Mouse (Mus musculus): ENCODE data around the gene Ttyh3. TPM values are rescaled to one million over a fixed set of nuclear protein-coding genes. Genes with fewer than 3 reads are reported as not detected.
A peak's percentile ranks its signal among the peaks of the same experiment; 100 is the strongest.

Gene Ttyh3
- total and polyA plus RNA-seq, 2 experiments from 2014 or later: 67.9 to 163 TPM

DNA sequence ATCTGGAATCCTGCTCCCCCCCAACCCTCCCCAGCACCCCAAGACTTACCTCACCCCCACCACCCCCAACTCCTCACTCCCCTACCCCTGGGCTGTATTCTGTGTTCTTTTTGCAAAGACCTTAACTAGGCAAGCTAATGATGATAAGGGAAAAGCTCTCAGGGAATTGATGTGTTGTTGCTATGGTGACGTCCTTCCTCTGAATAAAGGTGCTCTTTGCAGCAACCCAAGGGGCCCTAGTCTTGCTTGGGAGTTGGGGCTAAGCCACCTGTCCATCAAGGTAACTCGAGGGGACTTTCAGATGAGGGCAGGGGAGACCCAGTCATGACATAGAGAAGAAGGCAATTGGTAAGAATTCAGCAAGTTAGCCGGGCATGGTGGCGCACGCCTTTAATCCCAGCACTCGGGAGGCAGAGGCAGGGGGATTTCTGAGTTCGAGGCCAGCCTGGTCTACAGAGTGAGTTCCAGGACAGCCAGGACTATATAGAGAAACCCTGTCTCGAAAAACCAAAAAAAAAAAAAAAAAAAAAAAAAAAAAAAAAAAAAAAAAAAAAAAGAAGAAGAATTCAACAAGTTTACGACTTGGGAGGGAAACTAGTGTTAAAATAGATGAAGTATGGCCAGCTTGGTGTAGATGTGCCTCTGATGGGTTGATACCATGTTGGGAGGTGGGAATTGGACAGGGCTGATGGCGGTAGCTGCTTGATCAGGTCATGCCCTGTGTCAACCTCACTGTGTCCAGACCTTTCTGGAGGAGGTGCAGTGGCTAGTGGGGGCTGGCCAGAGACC, 33.3 kb downstream of the Ttyh3 start:
- peaks cover 9% of the 10 kb centered on the region; the same call in 1 of the 2 replicates for H3K4me1 ChIP-seq (ENCODE audit: insufficient read depth)
- H3K9ac ChIP-seq: no peak overlapping the region
- no peak overlapping the region for H3K4me3 ChIP-seq (ENCODE audit: low read depth, low read length)
- DNase-seq (no peak), ATAC-seq (no peak)
- WGBS: 63% methylated on average over 10 of the region's 10 CpGs
- no peak overlapping the region for H3K4me2 ChIP-seq (ENCODE audit: low read depth)
- TF ChIP-seq CTCF (IDR thresholded peaks at IDR 0.05; ENCODE audit: low read depth): no peak
- no peak overlapping the region for H3K27ac ChIP-seq (ENCODE audit: low read depth, low read length)
- H3K27me3 ChIP-seq (ENCODE audit: insufficient read depth, low read length): 0 out of 2 replicates have a peak, but pooled peaks cover 2% of the 10 kb centered on the region
- H3K9me3 ChIP-seq (ENCODE audit: low read length): no peaks in the 10 kb centered on the region
- H3K36me3 ChIP-seq (ENCODE audit: insufficient read depth): no peaks in the 10 kb centered on the region

DNA sequence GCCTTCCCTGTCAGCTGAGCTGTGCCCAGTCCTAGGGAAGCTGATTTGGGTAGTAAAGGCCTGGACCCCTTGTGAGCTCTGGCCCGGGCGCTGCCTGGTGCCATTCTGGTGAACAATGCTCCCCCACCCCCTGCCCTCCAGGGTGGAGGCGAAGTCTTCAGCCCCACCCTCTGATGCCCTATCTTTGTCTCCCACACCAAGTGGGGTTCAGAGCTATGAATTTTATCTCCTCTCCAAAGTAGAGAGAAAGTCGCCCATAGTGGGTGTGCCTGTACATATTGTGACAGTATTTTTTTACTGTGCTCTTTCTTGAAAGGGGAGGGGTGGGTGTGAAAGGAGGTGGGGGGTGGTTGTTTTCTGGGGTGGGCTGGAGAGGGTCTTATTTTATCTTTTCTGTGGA, 34.0 kb downstream of the Ttyh3 start:
- no peak for DNase-seq
- no peak overlapping the region for H3K4me2 ChIP-seq (ENCODE audit: low read depth)
- 72% methylated on average over 4 of the region's 4 CpGs for WGBS
- 0 out of 2 replicates have a peak, but pooled peaks cover 2% of the 10 kb centered on the region for H3K27me3 ChIP-seq (ENCODE audit: insufficient read depth, low read length)
- H3K9ac ChIP-seq: no peak overlapping the region
- H3K36me3 ChIP-seq (ENCODE audit: insufficient read depth): no peaks in the 10 kb centered on the region
- H3K4me1 ChIP-seq (ENCODE audit: insufficient read depth): peaks cover 10% of the 10 kb centered on the region; the same call in 1 of the 2 replicates
- no peaks in the 10 kb centered on the region for H3K9me3 ChIP-seq (ENCODE audit: low read length)
- no peak for ATAC-seq
- H3K27ac ChIP-seq (ENCODE audit: low read depth, low read length): no peak overlapping the region
- no peak overlapping the region for H3K4me3 ChIP-seq (ENCODE audit: low read depth, low read length)
- TF ChIP-seq CTCF (IDR thresholded peaks at IDR 0.05; ENCODE audit: low read depth): no peak

DNA sequence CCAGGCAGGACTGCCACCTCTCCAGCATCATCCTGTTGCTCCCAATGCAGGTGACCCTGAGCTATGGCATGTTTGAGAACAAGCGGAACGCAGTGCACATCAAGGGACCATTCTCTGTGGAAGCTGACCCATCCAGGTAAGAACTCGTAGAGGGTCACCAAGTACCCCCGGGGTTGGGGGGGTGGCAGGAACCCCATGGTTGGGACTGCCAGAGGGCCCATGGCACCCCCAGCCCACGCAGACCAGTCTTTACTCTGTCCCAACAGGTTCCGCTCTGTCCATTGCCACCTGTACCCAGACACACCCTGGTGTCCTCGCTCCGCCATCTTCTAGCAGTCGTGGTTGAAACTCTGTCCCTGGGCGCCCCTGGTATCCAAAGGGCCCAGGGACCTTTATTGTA, 34.7 kb downstream of the Ttyh3 start:
- Histone ChIP-seq H3K4me2 (ENCODE audit: low read depth) (no peak overlapping the region), H3K27me3 (ENCODE audit: insufficient read depth, low read length) (peaks cover 4% of the 10 kb centered on the region; the same call in 1 of the 2 replicates), H3K9me3 (ENCODE audit: low read length) (no peaks in the 10 kb centered on the region), H3K9ac (no peak overlapping the region), H3K36me3 (ENCODE audit: insufficient read depth) (no peaks in the 10 kb centered on the region), H3K4me3 (ENCODE audit: low read depth, low read length) (no peak overlapping the region), H3K4me1 (ENCODE audit: insufficient read depth) (peaks cover 10% of the 10 kb centered on the region; the same call in 1 of the 2 replicates), H3K27ac (ENCODE audit: low read depth, low read length) (no peak overlapping the region)
- no peak for ATAC-seq
- WGBS: 97% methylated on average over 10 of the region's 10 CpGs
- DNase-seq: no peak
- TF ChIP-seq CTCF (IDR thresholded peaks at IDR 0.05; ENCODE audit: low read depth): no peak

GRCm38 (mm10) chr5:140612191-140612590, 36.6 kb downstream of the Ttyh3 start:
- Histone ChIP-seq H3K27ac (ENCODE audit: low read depth, low read length) (no peak overlapping the region; the same call in 1 of the 2 replicates), H3K4me2 (ENCODE audit: low read depth) (peak overlapping the region; percentile 97), H3K9ac (peak overlapping the region; percentile 51; the same call in 1 of the 2 replicates), H3K4me1 (ENCODE audit: insufficient read depth) (peaks cover 10% of the 10 kb centered on the region; the same call in 1 of the 2 replicates), H3K27me3 (ENCODE audit: insufficient read depth, low read length) (peaks cover 9% of the 10 kb centered on the region; the same call in 1 of the 2 replicates), H3K4me3 (ENCODE audit: low read depth, low read length) (no peak overlapping the region), H3K9me3 (ENCODE audit: low read length) (no peaks in the 10 kb centered on the region), H3K36me3 (ENCODE audit: insufficient read depth) (no peaks in the 10 kb centered on the region)
- no peak for ATAC-seq
- 26% methylated on average over 18 of the region's 18 CpGs for WGBS
- DNase-seq: no peak
- TF ChIP-seq CTCF (IDR thresholded peaks at IDR 0.05; ENCODE audit: low read depth): no peak

DNA sequence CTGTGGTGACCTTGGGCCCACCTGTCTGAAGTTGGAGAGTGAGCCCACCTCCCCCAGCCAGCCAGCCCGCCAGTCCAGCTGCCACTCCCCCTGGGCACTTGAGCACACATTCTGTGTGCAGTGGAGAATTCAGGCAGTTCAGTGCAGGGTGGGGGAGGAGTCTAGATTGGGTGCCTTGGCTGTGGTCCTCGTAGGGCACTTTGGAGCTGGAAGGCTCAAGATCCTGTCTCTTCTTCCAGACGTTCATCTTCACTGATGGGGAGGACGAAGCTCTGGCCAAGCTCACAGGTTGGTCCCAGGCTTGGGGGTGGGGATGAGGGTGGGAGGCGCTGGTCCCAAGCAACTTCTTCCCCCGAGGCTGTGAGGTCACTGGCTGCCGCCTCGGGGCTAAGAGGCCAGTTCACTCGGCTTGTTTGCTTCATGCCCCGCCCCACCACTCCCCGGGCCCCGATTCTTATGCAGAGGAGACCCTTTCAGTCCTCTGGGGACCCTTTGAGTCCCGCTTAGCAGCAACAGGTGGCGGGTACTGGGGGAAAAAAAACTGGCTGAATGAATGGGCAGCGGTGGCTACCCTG, 37.1 kb downstream of the Ttyh3 start:
- 12% methylated on average over 15 of the region's 15 CpGs for WGBS
- Histone ChIP-seq H3K27me3 (ENCODE audit: insufficient read depth, low read length) (peaks cover 14% of the 10 kb centered on the region), H3K36me3 (ENCODE audit: insufficient read depth) (no peaks in the 10 kb centered on the region), H3K9me3 (ENCODE audit: low read length) (no peaks in the 10 kb centered on the region), H3K4me1 (ENCODE audit: insufficient read depth) (peaks cover 14% of the 10 kb centered on the region), H3K9ac (peak overlapping the region; percentile 51; the same call in 1 of the 2 replicates), H3K4me2 (ENCODE audit: low read depth) (peak overlapping the region; percentile 97), H3K4me3 (ENCODE audit: low read depth, low read length) (peak overlapping the region; percentile 21), H3K27ac (ENCODE audit: low read depth, low read length) (peak overlapping the region; percentile 45; the same call in 1 of the 2 replicates)
- ATAC-seq (peak; percentile 23; the same call in 1 of the 2 replicates), DNase-seq (no peak)
- TF ChIP-seq CTCF (IDR thresholded peaks at IDR 0.05; ENCODE audit: low read depth): no peak

DNA sequence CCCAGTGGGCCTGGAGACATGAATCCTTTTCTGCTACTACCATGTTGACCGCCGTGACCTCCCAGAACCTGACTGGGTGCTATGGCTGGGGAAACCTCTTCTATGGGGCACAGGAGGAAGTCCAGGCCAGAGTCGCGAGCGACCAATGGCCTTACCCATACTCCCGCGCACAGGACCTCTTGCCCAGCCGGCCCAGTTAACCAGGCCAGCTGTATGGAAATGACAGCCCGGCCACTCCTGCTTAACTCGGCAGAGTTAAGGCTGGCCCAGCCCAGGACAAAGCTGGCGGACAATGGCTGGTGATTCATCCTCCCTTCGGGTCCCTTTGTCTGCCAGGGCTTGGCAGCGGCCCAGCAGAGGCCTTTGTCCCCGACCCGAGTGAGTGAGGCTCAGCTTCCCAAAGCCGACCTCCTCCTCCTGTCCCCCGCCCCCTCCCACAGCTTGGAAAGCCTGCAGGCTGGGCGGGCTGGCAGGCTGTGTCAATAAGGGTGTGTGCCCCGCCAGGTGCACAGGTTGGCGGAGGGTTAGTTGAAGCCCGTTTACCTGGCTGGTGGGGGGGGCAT, 37.7 kb downstream of the Ttyh3 start:
- peak overlapping the region; percentile 60 for H3K27ac ChIP-seq (ENCODE audit: low read depth, low read length)
- peak overlapping the region; percentile 97 for H3K4me2 ChIP-seq (ENCODE audit: low read depth)
- H3K4me1 ChIP-seq (ENCODE audit: insufficient read depth): peaks cover 14% of the 10 kb centered on the region
- DNase-seq (peak; percentile 73), ATAC-seq (peak; percentile 34)
- H3K27me3 ChIP-seq (ENCODE audit: insufficient read depth, low read length): peaks cover 20% of the 10 kb centered on the region
- no peak for TF ChIP-seq CTCF (IDR thresholded peaks at IDR 0.05; ENCODE audit: low read depth)
- no peaks in the 10 kb centered on the region for H3K9me3 ChIP-seq (ENCODE audit: low read length)
- WGBS: 6% methylated on average over 21 of the region's 21 CpGs
- H3K9ac ChIP-seq: peak overlapping the region; percentile 51
- H3K36me3 ChIP-seq (ENCODE audit: insufficient read depth): no peaks in the 10 kb centered on the region
- H3K4me3 ChIP-seq (ENCODE audit: low read depth, low read length): peak overlapping the region; percentile 21
